Mouse (Mus musculus) cerebellum, postnatal 25 days (tissue): ENCODE measurements around the gene Rtp3.

Experiments
- DNase-seq, 2 experiments: peaks; one replicate each; pipeline ENCODE4 v3.0.0; 2021; ENCODE audit warnings: mixed read lengths in 2 of 2

The Rtp3 gene

DNA sequence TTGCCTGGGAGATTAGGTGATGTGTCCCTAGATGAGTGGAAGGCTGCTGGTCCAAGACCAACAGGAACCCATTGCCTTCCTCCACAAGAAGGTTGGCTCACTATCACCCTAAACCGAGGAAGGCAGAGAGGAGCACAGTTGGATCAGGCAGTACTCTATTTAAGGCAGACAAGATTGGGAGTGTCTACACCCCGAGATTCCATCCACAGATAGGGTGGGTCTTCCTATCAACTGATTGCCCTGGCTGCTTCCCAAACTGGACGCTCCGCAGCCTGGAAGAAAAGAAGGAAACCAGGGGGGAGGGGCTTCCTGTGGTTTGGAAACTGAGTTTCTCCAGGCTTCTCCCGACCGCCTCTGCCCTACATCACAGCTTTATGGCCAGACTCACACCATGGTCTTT is at the start of gene Rtp3:
Rtp3 (minus strand) TSS at position 380 of the 400 bp plus-strand sequence.
- no peak for DNase-seq

DNA sequence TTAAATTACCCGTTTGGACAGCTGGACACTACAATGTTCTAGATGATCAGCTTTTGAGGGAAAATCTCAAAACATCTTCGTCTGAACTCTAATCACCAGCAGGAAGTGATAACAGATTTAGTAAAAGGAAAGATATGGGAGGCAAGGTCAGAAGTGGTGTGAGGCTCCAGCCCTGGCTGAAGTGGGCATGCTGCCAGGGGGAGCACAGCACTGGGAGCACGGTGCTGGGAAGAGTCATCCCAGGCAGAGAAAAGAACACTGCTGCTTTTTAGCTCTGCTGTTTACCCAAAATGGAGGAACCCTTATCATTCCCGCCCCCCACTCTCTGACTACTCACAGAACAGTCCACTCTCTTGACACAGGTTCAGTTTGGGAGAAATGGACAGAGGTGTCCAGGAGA is 49.6 kb upstream of the Rtp3 start:
- peak in 1 of 2 experiments; percentile 21 for DNase-seq

DNA sequence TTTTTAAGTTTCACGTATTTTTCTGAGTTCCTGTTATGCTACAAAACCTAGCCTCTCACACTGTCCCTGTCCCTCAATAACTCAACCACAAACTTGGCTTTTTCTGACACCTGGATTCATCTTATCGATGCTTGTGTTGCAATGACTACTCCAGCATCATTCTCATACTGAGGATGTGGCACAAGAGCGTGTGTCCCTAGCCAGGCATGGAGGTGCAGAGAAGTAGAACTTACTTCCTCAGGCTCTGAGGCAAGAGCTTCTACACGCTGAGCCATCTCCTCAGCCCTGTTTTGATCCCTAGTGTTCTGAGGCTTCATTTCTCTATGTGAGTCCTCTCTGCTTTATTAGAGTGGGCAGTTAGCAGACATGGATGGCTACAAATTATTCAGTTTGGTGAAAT is 43.3 kb upstream of the Rtp3 start:
- no peak for DNase-seq

DNA sequence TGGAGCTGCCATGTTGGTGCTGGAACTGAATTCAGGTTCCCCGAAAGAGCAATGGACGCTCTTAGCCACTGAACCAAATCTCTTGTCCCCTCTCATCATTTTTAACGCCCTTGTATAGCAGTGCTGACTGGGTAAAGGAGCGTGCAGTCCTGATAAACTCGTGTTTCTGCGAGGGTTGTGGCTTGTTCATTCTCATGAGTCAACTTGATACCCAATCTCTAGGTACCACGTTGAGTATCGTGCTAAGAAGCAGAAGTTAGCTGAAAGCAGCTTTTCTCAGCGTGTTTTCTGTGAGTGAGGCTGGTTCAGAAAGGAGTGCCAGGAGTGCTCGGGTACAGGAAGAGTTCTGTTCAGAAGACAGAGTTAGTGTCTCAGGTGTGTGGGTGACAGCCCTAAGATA is 36.4 kb upstream of the Rtp3 start:
- DNase-seq = no peak

DNA sequence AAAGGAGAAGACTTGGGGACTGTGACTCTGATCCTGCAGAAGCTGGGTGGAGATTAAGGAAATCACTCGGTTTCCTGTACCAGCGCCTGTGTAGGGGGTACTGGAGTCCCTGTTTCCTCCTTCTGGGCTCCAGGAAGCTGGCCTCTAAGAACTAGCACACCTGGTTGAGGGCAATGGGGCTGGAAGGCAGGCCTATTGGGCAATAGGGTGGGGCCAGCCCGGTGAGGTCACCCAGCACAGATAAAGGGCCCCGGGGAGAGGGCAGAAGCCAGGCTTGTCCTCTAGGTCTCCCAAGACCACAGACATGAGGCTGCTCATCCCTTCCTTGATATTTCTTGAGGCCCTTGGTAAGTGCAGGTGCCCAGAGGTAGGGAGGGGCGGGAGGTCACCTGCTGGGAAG is 28.6 kb upstream of the Rtp3 start, which contains the start of gene Ltf:
Ltf (plus strand) TSS at position 250 of the 400 bp plus-strand sequence.
- DNase-seq = no peak

DNA sequence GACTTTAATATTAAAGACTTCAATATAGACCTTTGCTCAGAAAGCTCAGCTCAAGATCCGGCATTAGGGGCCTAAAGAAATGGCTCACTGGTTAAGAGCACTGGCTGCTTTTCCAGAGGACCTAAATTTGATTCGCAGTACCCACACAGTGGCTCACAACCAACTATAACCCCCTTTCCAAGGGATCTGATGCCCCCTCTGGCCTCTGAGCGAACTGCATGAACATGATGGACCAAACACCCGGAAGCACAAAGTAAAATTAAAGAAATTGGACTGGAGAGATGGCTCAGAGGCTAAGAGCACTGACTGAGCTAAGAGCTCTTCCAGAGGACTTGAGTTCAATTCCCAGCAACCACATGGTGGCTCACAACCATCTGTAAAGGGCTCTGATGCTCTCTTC is 25.3 kb upstream of the Rtp3 start:
- no peak for DNase-seq

DNA sequence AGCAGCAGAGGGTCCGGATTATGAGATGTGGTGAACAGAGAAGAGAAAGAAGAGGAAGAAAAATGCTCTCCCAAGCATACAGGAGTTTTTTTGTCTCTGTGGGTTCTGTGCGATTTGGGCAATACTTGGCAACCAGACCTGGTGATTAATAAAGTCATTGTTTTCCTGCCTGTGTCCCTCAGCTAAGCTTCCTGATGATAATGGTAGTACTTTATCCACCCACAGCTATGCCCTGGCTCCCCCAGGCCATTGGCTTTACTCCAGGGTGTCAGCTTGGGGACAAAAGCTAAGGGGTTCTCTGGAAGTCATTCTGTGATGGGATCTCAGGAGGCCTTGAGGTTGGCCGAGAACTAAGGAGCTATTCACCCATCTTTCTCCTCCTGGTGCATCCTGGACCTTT is 21.7 kb upstream of the Rtp3 start:
- no peak for DNase-seq

DNA sequence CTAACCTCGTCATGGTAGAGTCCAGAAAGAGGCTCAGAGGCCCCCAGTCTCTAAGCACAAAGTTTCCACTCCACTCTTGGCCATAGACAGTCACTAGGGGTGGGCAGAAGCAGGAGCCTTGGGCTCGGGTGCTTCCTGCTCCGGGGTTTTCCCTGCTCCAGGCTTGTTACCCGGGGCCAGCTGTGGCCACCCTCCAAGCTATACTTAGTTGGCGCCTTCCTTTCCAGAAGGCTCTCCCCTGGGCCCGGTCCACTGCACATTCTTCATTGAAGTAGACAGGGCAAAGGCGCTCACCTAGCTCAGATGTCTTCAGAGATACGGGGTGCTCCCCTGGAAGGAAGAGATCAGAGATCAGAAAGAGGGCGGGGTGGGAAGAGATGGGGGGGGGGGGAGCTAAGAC is 21.2 kb upstream of the Rtp3 start:
- DNase-seq = no peak

DNA sequence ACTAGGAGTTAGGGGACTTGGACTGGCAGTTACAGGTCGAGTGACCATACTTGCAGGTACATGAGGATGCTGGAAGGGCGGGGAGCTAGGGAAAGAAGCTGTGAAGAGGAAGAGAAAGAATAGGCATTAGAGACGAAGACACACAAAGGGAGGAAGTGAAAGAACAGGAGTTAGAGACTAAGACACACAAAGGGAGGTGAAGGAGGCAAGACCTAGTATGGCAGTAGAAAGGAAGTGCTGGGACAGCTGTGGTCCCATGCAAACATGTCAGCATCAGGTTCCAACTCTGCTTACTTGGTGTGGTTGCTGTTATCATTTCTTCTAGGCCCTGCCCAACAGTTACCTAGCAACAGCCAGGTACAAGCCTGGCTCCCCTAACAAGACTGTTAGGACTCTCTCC is 19.4 kb upstream of the Rtp3 start:
- DNase-seq = no peak

DNA sequence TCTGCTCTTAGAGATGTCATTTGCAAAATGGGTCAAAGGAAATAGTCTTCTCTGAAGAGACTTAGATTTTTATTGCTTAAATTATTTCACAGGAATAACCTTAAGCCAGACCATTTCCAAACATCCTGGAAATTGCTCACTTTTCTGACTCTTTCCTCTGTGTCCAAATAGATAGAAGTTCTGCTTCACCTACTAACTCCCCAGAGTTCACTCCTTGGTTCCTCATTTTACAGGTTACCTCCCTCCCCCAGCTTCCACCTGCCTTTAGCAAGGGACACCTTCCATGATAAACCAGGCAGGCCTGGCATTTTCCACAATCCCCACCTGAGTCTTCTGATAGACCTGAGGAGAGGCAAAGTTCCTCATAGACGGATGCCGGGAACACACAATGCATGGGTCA is 16.2 kb upstream of the Rtp3 start:
- no peak for DNase-seq

DNA sequence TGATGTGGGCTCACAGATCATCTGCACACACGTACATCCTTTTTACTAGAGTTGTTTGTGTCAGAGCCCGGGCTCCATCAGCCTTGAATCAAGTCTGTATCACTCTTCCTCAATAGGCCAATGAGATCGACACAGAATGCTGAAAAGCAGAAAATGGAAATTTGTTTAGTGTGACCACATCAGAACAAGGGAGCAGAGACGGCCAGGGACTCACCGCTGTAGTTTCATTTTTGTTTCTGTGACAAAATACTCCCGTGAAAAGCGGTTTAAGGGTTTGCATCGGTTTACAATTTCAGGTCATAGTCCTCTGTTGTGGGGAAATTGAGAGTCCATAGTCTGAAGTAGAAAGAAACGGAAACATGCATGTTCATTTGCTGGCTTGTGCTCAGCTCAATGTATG is 12.9 kb upstream of the Rtp3 start:
- no peak for DNase-seq

DNA sequence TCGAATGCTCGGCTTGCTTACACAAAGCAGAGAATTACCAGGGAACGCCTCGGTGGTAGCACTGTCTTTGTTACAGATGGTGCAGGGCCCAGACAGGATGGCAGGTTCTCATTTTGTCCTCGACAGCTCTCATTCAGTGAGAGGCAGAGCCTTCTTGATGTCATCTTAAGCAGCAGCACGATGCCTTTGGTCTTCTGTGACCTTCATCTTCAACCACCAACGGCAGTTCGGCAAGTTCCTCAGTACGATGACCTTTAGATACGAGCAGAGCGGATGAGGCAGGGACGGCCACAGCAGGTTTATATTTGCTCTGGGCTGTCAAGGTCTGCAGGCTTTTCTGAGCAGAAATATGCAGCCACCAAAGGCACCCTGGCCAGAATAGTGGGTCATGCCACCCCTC is 11.2 kb upstream of the Rtp3 start:
- no peak for DNase-seq

DNA sequence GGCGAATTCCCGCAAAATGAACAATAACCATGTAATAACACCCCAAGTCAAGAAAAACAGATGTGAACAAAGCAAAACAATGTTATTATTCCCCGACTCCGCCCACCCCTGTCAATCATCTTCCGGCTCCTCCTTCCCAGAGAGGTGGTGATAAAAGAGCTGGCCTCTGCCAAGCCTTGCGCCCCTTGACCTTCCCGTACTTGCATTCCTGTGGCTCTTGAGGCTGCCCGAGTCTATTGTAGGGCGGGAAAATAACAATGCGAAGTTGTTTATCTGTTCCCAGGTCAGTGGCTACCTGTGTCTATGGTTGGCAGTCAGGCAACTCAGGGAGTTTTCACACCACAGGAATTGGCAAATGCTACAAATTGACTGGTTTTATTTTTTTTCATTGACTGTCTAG is 9.5 kb upstream of the Rtp3 start:
- no peak for DNase-seq

DNA sequence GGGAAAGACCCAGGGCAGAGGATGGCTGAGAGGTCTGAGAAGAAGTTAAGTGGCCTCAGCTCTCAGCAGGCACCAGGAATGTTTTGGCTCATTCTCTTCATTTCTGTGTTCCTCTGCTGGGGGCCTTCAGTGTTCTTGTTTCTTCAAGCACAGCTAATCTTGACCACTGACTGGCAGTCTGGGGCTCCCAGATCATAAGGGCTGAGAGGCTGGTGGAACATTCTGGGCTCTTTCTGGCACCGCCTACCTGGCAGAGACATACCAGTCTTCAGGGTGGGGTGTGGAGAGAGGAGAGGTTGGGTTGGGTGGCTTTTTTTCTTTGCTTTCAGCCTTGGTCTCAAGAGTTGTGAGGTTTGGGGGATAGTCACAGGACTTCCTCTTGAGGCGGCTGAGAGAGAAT is 8.7 kb upstream of the Rtp3 start:
- DNase-seq = no peak

DNA sequence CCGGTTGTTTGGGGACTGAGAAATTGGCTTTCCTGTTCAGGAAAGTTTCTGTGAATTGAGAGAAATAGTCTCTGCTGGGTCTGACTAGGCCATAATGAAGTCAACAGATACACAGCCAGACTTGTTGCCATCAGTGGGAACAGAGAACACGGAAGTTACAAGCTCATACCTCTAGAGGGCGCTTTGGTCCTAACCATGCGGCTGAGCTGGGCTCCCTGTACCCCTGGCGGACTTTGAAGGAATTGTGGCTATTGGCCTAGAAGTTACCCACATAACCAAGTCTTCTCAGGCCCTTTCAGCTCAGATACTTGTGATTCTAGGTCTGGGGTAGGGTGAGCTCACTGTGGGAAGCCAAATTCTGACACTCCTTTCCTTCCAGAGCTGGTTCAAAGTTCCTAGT is 6.9 kb upstream of the Rtp3 start:
- peak; percentile 38 to 70 for DNase-seq

DNA sequence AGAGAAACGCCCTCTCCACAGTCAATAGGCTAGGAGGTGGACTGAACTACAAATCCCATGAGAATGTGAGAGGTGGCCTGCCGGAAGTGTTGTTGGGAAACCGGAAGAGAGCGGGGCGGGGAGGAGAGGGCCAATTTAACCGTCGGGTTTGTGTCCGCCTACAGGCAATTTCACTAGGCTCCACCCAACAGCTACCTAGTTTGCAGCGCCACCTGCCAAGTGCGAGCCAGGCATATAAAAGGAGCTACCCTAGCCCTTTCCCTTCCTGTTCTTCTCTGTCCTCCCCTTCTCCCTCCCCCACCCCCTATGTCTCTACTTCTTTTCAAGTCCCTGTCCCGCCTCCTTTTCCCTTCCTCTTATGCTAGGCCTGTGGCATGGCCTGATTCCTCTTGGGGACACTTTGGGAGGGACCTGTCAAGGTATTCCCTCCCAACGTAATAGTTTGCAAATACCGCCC is 4.4 kb upstream of the Rtp3 start:
- DNase-seq = peak; percentile 71 to 82

DNA sequence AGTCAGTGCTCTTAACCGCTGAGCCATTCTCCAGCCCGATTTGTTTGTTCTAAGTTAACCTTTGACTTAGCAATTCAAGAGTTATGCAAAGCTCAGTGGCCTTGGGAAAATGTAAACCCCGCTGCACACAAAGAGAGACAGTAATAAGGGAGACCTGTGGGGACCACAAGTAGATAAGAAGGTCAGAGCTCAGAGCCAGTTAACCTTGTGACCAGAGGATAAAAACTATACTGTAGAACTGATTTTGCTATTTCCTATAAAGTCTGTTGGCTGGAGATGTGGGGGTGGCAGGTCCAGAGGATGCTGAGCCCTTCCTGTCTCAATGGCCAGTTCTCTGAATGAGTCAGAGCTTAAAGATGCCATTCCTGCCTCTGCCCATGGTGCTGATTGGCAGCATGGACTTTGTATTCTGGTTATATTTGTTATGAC is 2.9 kb upstream of the Rtp3 start:
- DNase-seq = no peak

DNA sequence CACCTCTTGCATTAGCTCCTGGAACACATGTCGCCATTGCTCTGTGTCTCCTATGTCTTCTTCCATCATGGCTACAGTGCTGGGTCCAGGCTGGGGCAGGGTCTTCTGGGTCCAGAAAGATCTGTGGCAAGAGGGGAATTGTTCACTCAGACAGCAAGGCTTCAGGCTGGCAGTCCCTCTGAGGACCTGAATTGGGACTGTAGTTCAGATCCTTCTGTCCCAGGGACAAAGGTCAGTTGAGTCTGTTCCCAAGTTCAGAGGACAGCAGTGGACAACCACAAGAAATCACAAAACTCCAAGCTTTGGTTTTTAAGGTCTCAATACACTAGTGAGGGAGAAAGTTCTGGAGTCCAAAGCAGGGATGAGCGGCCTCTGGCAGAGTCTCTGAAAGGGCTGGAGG is 840 bp downstream of the Rtp3 start:
- DNase-seq = no peak

DNA sequence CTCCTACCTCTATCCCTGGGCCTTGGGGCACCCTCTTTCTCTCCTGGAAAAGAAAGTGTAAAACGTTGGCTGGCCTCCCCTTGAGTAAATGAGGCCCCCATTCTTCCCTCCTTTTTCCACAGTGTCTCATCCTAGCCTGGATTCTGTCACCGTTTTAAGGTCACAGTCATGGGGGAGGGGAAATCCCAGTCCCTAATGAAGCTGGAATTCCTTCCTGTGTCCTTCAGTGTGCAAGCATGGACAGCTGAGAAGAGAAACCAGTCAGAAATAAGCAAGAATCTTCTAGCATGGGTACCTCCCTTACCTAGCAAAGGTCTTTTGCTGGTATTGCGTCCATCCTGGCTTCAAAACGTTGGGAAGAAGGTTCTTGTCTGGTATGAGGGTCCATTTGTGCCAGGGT is 1.2 kb downstream of the Rtp3 start:
- DNase-seq = no peak

DNA sequence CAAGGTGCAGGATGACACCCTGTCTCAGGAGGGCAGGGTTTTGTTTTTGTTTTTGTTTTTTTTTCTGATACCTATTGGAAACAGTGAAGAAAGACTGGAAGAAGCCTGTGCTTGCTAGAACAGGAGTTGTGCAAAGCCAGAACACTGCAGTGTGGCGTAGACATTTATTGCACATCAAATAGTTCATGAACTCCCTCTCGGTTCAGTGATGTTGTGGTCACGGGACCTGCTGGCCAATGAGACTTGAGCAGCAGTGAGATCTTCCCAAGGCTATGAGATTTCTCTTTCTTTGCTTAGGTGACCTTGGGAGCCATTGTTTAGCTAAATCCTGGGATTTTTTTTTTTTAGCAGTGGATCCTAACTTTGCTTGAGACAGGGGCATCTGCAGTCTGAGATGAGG is 2.3 kb downstream of the Rtp3 start:
- no peak for DNase-seq

DNA sequence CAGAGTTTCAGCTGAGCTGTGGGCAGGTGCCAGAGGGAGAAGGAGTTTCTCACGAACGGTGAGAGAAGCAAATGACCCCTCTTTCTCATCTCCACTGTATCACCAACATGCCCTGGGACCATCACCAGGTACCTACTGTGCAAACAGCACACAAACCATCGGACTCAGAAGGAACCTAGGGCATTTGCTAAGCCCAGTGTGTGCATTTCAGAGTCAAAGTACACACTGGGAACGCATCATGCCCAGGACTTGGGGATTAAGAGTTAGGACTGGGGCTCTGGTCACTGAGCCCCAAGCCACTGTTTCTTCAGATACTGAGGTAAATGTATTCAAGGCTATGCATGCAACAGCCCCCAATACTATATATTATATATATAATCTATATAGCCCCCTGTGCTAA is 3.1 kb downstream of the Rtp3 start:
- DNase-seq = no peak

DNA sequence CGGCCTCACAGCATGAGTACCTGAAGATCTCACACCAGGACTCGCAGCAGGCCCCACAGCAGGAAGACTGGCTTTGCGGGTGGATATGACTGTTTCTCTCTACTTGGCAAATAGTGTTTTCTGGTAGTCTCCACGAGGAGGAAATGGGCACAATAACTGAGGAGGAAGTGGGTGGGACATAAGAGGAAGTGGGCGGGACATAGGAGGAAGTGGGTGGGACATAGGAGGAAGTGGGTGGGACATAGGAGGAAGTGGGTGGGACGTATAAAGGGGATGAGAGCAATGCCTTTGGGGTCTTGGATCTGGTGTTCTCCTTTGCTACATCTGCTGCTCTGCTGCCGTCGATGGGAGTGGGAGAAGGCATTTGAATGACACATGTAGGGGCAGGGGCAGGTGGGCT is 4.4 kb downstream of the Rtp3 start:
- no peak for DNase-seq

DNA sequence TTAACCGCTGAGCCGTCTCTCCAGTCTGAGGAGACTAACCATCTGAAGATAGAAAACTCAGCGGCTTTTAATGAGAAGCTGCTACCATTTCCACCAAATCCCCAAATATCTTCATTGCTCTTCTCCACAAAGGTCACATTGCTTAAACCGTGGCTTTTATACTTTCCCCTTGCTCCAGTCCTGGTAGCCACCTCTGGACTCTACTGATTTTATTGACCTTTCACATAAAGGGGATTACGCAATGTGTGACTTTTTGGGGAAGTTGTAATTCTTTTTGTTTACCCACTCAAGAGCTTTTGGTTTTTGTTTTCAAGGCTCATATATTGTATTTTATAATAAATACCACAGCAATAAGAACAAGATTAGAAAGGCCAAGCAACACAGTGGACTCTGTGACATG is 4.8 kb downstream of the Rtp3 start:
- no peak for DNase-seq

DNA sequence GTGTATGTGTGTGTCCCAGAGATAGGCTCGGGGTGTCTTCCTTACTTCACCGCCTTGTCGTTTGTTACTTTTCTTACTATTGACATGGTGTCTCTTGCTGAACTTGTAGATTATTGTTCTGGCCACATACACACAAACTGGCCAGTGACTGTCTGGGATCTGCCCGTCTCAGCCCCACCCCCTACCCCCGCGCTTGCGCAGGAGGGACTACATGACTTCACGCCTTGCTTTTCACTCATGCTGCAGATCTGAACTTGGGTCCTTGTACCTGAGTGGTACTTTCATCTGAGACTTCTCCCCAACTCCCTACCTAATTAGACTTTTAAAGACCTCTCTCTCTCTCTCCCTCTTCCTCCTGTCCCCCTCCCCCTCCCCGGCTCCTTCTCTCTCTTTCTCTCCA is 6.3 kb downstream of the Rtp3 start:
- no peak for DNase-seq

DNA sequence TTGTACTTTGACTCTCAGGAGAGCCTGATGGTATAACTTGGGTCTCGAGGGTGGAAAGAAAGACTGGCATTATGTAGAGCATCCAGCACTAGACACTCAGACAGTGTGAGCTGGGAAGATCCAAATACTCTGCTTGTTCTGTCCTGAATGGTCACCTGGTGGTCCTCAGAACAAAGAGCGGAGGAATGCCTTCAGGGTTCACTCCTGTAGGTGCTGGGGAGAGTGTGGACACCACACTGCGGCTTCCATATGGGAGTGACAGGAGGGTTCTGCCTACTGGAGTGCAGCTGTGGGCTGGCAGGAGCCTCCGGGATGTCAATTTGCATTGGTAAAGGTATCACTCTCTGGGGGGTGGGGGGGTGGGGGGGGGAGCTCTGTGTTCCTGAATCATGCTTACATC is 8.0 kb downstream of the Rtp3 start:
- no peak for DNase-seq

DNA sequence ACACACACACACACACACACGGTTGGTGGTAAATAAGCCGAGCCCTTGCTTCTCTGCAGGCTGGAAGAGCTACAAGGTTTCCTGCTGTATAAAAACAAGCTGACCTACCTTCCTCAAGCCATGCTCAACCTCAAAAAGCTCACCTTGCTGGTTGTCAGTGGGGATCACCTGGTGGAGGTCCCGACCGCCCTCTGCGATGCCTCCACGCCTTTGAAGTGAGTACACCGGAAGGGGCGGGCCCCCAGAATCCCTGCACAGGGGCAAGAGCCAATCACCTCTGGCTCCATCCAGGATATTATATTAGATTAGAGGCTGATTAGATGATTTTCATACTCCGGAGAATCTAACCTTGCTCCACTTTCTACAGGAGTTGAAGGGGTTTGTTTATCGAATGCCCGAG is 11.0 kb downstream of the Rtp3 start:
- DNase-seq = no peak
